ENCODE assay signal across 9 mouse cellular contexts in the genomic region with DNA sequence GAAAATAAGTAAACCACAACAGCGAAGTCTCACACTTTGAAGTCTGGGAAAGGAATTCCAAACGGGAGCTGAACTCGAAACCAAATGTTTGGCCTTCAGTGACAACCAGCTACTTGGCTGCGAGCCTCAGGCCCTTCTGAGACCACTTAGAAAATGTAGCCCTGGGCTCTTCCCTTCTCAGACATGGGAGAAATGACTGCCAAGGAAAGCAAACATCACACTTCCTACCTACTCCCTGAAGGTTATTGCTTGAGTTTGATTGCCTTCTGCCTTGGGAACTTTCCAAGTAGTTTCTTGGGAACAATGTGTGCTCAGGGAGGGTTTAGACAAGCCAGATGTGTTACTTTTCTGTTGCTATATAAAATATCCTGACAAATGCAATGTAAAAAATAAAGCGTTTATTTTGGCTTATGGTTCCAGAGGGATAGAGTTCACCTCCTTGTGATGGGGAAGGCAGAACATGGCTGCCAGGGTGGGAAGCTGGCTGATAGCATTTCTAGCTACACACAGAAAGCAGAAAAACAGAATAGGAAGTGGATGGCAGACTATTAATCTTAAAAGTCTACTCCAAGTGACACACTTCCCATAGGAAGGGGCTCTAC.
DNase-seq lines count a peak whose midpoint lies in the region; ATAC-seq and TF ChIP-seq lines count a peak whose summit lies in the region.
"Had no signal": no experiment of that assay in that cellular context is flagged by ENCODE, and none has a peak within 500 bp of the region (broad histone marks: within the 10 kb centered on the region; RNA-seq: fewer than 3 reads in every experiment).

No protein-coding gene starts in this region.

- TF ChIP-seq CTCF in kidney, adult 2 months (conservative IDR thresholded peaks at IDR 0.05; ENCODE audit: insufficient read depth, insufficient read length, low read depth, low read length): no peak

- ATAC-seq in CD4-positive, CD25-positive, alpha-beta regulatory T cell, adult 4 months: no peak

- WGBS in kidney, adult 2 months: 34% methylated on average over 5 of the region's 5 CpGs

- H3K4me1 ChIP-seq in kidney, adult 2 months (ENCODE audit: control insufficient read depth, insufficient read depth, low read length): no peaks in the 10 kb centered on the region
- H3K4me1 ChIP-seq: hindbrain, embryonic 10.5 days had no signal

- H3K4me3 ChIP-seq in kidney, adult 2 months (ENCODE audit: insufficient read depth, low read depth, low read length): no peak overlapping the region
- H3K4me3 ChIP-seq: hindbrain, embryonic 10.5 days had no signal

- TF ChIP-seq POLR2A in kidney, adult 2 months (IDR thresholded peaks at IDR 0.05; ENCODE audit: low read depth, low read length): no peak

- DNase-seq in kidney, adult 2 months: peak; percentile 20
- DNase-seq in kidney, adult 9 months: no peak
- peak; percentile 27 for DNase-seq in gastrocnemius, postnatal 10 days
- DNase-seq in kidney, postnatal 10 days: peak; percentile 48
- DNase-seq in ovary, postnatal 10 days (ENCODE audit: low spot score): peak; percentile 5
- no peak for DNase-seq in thymus, adult 18-20 months
- no peak for DNase-seq in retina, postnatal 1 day

- no peaks in the 10 kb centered on the region for H3K36me3 ChIP-seq in kidney, adult 2 months (ENCODE audit: control insufficient read depth, insufficient read depth, low read length)
- H3K36me3 ChIP-seq: hindbrain, embryonic 10.5 days had no signal

- H3K27me3 ChIP-seq in kidney, adult 2 months (replicated peaks; ENCODE audit: control insufficient read depth, insufficient read depth, low read length): no peaks in the 10 kb centered on the region

- no peak overlapping the region for H3K27ac ChIP-seq in kidney, adult 2 months (ENCODE audit: insufficient read depth, low read depth, low read length)
- H3K27ac ChIP-seq: hindbrain, embryonic 10.5 days had no signal

Comparison
In these comparisons a context has a peak if more than half of its experiments do, and no peak if none do; other contexts are left out.
1. DNase-seq: peak in kidney, adult 2 months (single experiment), gastrocnemius, postnatal 10 days (single experiment), kidney, postnatal 10 days (single experiment) and ovary, postnatal 10 days (single experiment); none in kidney, adult 9 months (single experiment), thymus, adult 18-20 months (0 of 2) and retina, postnatal 1 day (single experiment).